Mouse (Mus musculus) heart, postnatal 14 days (tissue): Measurements from ENCODE around the gene C1qtnf4. TPM values are rescaled to one million over a fixed set of nuclear protein-coding genes. Genes with fewer than 3 reads are reported as not detected.
"Not testable (repeated sequence)": the region's sequence is repeated elsewhere in the genome, so short reads cannot be mapped to it uniquely, and the experiment has no call there.

Experiments
- DNase-seq, 2 experiments: peaks; one replicate each; pipeline ENCODE4 v3.0.0; 2021 to 2022
- intact Hi-C: fragments of 180-260 bp; cut with DNase I; formaldehyde crosslinking; loops from one replicate; pipeline ENCODE4 v1.15.1; 2025
- total RNA-seq, 2 experiments: library from RNA; stranded (reverse); gene quantifications; 2 replicates each; pipeline ENCODE4 v1.2.3; 2021

The C1qtnf4 gene
- total RNA-seq, 2 experiments from 2014 or later, result 4.3 to 6.3 TPM

DNA sequence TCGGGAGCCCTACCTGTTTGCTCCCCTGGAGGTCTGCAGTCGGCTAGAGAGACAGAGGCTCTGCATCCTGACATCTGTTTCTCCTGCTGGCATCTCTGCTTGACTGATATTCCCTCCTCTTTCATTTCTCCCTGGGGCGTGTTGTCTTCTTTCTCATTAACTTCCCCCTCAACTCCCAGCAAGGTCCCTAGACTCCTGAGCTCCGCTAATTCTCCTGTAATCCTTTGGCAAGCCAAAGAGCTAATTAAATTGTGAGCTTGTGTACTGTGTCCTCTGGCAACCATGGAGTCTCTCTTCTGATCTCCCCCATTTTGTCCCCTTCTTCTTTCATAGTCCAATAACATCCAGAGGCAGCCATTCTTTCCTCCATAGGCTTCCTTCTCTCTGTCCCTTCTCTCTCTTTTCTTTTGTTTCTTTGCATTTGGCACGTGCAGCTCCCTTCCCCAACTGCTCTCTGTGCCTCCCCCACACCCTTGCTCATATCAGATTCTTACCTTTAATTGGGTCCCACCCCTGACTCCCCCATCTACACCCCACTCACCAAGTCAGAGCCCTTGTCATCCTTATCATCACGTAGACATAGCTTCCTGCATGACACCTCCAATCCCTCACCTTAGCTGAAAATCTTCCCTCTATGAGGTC, 5.4 kb upstream of the C1qtnf4 start:
- no peak for DNase-seq
- intact Hi-C loops, result no loop called here

DNA sequence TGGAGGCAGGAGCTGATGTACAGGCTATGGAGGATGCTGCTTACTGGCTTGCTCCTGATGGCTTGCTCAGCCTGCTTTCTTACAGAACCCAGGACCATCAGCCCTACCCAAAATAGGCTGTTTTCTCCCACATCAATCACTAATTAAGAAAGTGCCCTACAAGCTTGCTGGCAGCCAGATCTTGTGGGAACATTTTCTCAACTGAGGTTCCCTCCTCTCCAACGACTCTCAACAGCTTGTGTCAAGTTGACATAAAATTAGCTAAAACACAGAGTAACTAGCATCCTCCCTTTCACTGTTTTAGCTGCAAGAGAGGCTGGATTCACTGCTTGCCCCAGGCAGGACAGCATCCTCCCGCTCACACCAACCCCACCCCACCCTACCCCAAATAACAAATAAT, 3.8 kb upstream of the C1qtnf4 start:
- DNase-seq, result no peak
- intact Hi-C loops, result no loop called here

DNA sequence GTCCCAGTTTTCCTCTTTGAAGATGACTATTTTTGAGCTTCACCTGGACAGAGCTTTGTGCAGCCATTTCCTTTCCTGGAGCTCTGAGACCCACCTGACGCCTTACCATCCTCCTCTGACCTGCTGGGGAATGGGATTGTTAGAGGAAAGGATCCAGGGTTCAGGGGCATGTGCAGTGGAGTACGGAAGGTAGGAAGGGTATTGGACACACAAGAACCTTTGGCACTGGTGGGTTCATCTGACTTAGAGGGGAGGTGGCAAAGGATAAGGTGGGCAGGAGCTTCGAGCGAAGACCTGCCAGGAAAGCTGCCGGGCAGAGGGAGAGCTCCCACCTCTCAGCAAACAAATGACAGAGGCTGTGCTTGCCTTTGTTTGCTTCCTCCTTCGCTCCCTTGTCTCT, 776 bp downstream of the C1qtnf4 start:
- intact Hi-C loops, result no loop called here
- DNase-seq, result no peak

DNA sequence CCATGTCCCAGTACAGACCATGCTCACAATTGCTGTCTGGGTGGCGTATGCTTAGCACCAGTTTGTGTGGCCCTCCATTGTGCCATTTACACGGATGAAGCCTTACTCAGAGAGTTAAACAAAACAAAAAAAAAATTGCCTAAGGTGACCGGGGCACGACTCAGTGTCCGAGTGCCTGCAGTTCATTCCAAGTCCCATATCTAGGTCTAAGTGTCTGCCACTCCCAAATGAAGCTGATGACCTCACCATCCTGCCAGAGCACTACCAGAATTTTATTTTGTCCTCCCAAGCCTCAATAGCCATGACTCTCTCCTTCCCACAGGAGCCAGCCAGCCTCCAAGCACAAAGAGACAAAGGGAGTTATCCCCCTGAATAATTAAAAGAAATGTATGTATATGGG, 2.0 kb downstream of the C1qtnf4 start:
- intact Hi-C loops, result no loop called here
- no peak for DNase-seq

DNA sequence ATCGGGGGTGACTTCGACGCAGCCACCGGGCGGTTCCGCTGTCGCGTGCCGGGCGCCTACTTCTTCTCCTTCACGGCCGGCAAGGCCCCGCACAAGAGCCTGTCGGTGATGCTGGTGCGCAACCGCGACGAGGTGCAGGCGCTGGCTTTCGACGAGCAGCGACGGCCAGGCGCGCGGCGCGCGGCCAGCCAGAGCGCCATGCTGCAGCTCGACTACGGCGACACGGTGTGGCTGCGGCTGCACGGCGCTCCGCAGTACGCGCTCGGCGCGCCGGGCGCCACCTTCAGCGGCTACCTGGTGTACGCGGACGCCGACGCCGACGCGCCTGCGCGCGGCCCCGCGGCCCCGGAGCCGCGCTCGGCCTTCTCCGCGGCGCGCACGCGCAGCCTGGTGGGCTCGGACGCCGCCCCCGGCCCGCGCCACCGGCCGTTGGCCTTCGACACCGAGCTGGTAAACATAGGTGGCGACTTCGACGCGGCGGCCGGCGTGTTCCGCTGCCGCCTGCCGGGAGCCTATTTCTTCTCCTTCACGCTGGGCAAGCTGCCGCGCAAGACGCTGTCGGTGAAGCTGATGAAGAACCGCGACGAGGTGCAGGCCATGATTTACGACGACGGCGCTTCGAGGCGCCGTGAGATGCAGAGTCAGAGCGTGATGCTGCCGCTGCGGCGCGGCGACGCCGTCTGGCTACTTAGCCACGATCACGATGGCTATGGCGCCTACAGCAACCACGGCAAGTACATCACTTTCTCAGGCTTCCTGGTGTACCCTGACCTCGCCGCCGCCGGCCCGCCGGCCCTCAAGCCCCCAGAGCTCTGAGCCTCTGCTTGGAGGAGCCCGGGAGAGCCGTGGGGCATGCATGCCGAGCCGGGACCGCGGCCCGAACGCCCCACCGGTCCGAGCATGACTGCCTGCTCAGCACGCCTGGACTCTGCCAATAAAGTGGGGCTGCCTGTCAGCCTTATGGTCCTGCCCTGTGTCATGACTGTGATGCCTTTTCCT, 4.2 kb downstream of the C1qtnf4 start:
- intact Hi-C loops, result no loop called here
- peak; percentile 55 to 56 for DNase-seq

DNA sequence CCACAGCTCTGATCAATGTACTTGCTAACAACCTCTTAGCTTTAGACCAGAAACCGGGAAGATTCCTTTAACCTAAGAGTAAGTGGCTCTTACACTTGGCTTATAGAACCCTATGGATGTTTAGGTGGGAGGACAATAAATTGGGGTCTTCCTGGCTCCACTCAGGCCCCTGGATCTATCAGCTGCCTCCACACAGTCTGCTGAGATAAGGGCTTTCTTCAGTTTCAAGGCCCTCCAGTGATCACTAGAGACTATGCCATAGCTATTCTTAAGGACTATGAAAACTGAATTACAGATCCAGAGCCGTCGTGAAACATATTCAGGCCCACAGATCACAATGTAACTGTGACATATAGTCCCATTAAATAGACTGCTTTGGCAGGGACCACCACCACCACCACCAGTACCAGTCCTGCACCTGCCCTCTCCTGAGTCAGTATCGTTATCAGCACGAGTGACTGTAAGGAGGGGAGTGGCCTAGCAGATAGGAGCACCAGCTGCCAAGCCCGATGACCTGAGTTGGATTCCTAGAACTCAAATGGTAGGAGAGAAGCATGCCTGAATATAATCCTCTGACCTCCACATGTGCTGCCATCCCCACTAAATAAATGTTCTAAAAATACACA, 8.1 kb downstream of the C1qtnf4 start:
- DNase-seq, result no peak
- intact Hi-C loops, result no loop called here

DNA sequence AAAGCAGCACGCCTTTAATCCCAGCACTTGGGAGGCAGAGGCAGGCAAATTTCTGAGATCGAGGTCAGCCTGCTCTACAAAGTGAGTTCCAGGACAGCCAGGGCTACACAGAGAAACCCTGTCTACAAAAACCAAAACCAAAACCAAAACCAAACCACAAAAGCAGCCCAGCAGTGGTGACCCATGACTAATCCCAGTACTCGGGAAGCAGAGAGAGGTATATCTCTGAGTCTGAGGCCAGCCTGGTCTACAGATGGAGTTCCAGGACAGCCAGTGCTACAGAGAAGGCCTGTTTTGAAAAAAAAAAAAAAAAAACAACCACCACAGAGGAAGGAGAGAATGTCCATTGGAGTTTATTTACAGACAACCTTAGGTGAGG, 8.6 kb downstream of the C1qtnf4 start:
- intact Hi-C loops, result not testable (repeated sequence)

DNA sequence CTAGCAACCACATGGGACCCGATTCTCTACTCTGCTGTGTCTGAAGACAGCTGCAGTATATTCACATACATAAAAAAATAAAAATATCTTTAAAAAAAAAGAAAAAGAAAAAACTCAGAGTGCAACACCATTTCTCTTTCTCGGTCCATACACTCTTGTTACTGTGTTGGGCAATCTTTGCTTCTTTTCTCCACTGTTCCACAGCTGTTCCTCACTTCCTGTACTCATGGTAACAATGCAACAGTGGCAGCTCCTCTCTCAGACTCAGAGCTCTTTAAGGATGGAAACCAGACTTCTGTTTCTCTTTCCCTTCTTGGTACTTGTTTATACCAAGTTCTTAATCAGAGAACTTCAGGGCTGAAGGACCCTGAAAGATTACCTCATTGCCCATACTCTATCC, 17.7 kb downstream of the C1qtnf4 start:
- intact Hi-C loops, result no loop called here
- DNase-seq, result no peak

More for the DNA sequence above, 8.6 kb downstream of the C1qtnf4 start:
- not testable (repeated sequence) for DNase-seq

DNA sequence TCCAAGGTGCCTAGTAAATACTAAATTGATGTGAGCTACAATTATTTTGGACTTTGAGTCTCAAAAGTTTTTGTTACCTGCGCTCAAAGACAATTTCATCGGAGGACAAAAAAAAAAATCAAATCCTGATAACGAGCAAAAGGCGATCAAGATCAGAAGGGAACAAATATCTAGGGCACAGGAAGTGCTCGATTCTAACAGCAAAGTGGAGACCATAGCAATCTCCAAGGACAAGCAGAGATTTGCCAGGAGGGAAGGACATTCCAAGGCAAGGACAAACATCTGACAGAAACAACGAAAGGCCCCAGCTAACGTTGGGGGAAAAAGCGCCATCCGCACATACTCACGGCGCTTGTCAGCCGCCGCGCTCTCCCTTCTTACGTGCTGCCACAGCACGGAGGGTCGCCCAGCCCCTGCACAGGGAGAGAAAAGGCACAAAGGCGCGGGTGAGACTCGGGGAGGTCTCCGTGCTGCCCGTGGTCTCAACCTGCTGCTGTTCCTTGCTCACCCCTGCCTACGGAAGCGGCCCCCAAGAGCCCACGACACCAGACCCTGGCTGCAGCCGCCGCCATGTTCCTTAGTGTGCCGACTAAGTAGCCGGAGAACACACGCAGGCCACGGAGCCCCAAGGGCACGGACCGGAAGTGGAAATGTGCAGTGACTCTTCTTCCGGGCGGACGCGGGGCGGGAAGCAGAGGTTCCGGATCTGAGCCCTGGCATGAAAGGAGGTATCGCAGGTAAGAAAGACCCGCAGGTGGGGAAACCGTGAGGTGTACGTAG, 18.6 kb downstream of the C1qtnf4 start, which contains the start of the genes Kbtbd4 and Ndufs3:
TSS of gene Kbtbd4 (plus strand) at position 665 of the 780 bp plus-strand sequence.
TSS of gene Ndufs3 (minus strand) at position 752 of the 780 bp plus-strand sequence.
- intact Hi-C loops, result no loop called here
- DNase-seq, result peak; percentile 87 to 90

DNA sequence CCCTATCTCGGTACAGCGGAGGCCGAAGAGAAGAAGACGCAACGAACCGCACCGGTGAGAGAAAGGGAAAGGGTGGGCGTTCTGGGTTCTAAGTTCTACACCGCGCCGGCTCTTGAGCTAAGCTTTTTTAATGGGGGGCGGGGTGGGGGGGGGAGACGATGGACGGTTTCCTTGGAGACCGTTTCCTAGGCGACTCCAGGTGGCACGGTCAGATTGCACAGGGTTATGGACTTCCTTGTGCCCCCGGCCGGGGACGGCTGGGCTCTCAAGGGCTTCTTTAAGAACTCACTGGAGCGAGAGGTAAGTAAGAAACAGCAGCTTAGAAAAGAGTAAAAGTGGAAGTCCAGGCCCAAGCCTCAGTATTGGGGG, 19.2 kb downstream of the C1qtnf4 start:
- intact Hi-C loops, result no loop called here
- no peak for DNase-seq

DNA sequence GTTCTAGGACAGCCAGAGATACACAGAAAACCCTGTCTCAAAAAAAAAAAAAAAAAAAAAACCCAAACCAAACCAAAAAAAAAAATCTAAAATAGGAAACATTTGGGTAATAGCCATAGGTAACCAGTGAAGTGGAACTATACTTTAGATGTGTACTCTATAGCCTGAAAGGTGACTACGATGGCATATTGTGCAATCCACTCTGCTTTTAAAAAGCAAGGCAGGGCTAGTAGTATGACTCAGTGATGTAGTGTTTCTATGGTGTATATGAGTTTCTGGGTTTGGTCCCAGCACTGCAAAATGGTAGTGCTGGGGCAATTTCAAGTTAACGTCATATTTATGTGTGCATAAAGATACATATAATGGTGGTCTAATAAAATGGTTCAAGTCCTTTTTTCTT, 21.1 kb downstream of the C1qtnf4 start:
- DNase-seq, result no peak
- intact Hi-C loops, result no loop called here

DNA sequence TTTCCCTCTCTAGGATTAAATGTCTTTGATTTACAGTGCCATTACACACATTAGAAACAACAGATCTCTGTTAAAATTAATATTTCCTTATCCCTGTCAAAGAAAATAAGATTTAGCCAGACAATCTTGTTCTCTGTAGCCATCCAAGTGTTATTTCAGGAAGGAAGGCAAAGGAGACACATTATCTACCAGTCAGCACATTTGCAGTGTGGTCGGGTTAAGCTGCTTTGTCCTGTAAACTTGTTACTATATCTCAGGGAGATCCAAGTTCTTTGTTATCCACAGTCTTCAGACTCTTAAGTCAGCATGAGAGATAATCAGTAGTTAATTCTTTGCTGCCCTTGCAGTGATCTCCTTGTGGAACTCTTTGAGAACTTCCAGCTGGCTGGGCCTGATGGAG, 25.2 kb downstream of the C1qtnf4 start:
- DNase-seq, result no peak
- intact Hi-C loops, result no loop called here

DNA sequence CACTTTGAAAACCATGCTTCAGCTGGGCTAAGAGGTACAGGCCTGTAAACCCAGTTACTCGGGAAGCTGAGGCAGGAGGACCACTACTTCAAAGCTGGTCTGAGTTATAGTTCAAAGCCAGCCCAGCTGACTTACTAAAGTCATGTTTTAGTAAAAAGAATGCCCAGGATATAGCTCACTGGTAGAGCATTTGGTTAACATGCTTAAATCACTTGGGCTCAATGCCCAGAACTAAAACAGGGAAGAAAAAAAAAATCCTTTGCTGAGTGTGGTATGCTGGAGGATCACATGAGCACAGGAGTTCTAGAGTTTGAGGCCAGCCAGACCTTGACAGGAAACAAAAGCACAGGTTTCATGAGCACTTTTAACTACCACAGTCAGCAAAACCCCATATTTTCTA, 26.0 kb downstream of the C1qtnf4 start:
- intact Hi-C loops, result no loop called here
- DNase-seq, result no peak

DNA sequence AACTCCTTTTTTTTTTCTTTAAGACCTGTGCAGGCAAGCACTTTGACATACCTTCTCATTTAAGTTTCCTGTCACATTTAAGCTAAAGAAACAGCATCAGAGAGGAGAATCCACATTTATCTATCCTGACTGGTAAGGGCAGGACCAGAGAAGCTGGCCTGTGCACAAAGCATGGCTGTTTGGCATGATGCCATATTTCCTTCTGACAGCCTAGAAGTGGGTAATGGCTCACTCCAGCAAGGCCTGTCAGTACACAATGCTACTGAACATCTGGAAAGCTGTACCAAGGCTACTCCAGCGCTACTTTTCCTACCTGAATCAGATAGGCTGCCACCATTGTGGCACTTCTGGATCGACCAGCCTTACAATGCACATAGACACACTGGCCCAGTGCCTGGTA, 28.0 kb downstream of the C1qtnf4 start:
- DNase-seq, result peak in 1 of 2 experiments; percentile 36
- intact Hi-C loops, result no loop called here

DNA sequence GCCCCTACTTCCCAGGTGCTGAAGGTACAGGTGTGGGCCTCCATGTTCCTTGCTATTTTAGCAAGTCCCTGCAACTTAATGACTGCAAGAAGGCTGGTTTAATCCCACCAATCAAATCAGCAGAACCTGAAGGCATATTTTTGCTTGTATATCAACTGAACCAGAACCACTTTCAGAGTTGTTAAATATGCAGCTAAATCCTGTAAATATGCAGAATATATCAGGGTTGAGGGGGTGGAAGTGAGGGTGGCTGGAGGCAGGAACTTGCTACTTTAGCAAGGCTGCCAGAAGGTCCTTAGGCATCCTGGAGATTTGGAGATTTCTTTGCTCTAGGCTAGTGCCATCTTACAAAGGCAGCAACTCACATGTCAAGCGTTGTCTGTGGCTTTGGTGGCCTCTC, 29.9 kb downstream of the C1qtnf4 start:
- no peak for DNase-seq
- intact Hi-C loops, result no loop called here

DNA sequence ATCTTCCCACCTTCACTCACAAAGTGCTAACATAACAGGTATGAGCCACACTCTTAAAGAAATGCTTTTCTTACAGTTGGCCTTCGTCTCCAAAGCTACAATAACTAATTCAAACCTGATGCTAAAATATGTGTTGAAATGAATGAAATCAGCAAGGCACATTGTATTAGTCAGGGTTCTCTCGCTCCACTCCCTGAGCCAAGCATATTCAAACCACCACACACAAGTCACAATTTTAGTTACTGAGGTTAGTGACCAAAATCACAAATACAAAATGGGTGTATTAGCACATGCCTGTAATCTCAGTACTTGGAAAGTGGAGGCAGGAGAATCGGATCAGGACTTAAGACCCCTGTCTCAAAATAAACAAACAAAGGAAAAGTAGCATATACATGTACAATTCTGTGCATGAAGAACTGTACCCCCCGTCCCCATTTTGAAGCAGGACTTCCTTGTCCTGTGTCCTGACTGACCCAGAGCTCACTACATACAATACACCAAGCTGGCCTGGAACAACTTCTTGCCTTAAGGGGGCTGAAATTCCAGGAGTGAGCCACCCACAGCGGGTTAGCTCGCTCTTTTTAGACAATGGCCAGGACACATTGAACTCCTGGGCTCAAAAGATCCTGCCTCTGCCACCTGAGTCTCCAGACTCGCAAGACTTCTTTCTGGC, 31.0 kb downstream of the C1qtnf4 start:
- DNase-seq, result no peak
- intact Hi-C loops, result no loop called here

DNA sequence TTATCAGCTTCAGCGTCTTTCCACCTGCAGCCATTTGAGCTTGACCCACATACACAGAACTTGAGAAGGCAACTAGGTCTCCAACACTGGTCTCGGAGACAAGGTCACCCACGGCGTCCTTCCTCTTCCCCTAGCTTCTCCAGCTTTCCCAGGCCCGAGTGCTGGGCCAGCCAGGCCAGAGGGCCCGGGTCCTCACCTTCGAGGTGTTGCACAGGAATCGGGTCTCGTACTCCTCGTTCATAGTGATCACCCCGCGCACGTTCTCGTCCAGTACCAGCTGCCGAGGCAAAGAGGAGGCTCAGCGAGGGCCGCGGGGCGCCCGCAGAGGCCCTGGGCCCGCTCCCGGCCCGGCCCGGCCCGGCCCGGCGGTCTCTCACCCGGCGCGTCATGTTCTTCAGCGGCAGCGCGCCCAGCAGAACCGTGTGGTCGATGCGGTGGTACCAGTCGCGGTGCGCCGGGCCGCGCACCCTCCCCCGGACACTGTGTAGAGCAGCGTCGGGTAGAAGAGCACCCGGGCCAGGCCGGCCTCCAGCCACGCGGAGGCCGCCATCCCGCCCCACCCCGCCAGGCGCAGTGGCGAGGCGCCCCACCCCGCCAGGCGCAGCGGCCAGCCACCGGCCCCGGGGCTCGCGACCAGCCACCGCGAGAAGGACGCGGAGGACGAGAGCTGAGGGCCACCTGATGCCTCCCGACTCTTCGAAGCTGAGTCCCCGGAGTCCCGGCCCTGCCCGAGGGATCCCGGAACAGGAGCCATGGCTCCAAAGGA, 31.8 kb downstream of the C1qtnf4 start:
- DNase-seq, result peak; percentile 85 to 86
- intact Hi-C loops, result no loop called here

DNA sequence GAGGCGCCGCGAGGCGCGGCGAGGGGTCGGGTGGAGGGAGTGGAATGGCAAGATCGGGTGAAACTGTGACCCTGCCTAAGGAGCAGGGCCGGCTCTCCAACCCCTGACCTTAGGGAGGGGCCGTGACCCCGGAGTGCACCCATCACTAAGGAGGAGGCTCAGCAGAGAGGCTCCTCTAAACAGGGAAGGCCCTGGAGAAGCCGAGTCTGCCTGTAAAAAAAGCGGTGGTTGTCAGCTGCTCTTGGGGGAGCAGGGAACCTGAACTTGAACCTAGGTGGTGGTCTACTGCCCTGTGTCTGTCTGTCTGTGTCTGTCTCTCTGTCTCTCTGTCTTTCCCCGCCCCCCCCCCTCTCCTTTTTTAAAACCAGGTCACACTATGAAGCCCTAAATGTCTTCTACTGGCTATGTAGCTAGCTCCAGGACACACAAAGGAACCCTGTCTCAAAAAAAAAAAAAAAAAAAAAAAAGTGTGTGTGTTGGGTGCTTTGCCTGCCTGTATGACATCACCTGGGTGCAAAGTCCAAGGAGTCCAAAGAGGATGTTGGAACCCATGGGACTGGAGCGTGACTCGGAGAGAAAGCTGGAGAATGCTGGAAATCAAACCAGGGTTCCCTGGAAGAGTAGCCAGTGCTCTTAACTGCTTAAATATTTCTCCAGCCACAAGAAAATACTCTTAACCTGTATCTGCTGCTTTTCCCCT, 32.5 kb downstream of the C1qtnf4 start:
- peak in 1 of 2 experiments; percentile 27 for DNase-seq
- intact Hi-C loops, result no loop called here

DNA sequence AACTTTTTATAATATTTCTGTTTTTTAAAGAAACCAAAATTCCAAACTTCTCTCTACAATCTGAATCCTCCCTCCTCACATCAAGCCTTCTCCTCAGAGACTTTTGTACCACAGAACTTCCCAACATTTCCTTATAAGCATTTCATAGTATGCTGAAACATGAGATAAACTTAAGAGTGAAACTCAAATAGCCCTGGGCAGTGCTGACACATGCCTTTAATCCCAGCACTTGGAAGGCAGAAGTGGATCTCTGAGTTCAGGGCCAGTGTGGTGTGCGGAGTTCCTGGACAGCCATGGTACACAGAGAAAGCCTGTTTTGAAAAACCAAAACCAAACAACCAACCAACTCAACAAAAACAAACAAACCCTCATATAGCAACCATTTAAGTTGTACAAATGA, 35.5 kb downstream of the C1qtnf4 start:
- peak in 1 of 2 experiments; percentile 13 for DNase-seq
- intact Hi-C loops, result no loop called here
